Mouse (Mus musculus): ENCODE results near the gene Adamts14. TPM values are rescaled to one million over a fixed set of nuclear protein-coding genes. Genes with fewer than 3 reads are reported as not detected.

The Adamts14 gene
- 1.1 TPM in 2 replicates for polyA plus RNA-seq (2015; fragmentation: Nextera tagmentation; extraction: Ambion mirVana)

- no peaks in the 10 kb centered on the region for H3K36me3 ChIP-seq (ENCODE audit: control insufficient read depth, insufficient read depth, low read length)
- no peaks in the 10 kb centered on the region; the same call in 1 of the 2 replicates for H3K27me3 ChIP-seq (ENCODE audit: control insufficient read depth, insufficient read depth, low read length)
- DNase-seq (ENCODE audit: low spot score) (peak; percentile 49), ATAC-seq (ENCODE audit: low FRiP score, low TSS enrichment) (peak; percentile 41; the same call in 1 of the 2 replicates)
- peak within 1 kb of the TSS; percentile 76 for H3K9ac ChIP-seq (ENCODE audit: low read length)
- peaks cover 2% of the 10 kb centered on the region; the same call in 1 of the 2 replicates for H3K4me1 ChIP-seq (replicated peaks; ENCODE audit: control insufficient read depth, insufficient read depth)
- no peaks in the 10 kb centered on the region for H3K9me3 ChIP-seq (ENCODE audit: control insufficient read depth, low read length)
- H3K4me2 ChIP-seq (replicated peaks; ENCODE audit: low read depth): peak within 1 kb of the TSS; percentile 83
- peak; percentile 44; the same call in 1 of the 2 replicates for TF ChIP-seq CTCF (IDR thresholded peaks at IDR 0.05; ENCODE audit: low read depth)
- TF ChIP-seq EP300 (optimal IDR thresholded peaks at IDR 0.05): no peak
- 1% methylated on average over 53 of the region's 75 CpGs for WGBS
- H3K4me3 ChIP-seq (ENCODE audit: low read depth, low read length): peak within 1 kb of the TSS; percentile 54
- peak within 1 kb of the TSS; percentile 80 for H3K27ac ChIP-seq (replicated peaks)
Measured at GRCm38 (mm10) chr10:61273081-61273843, at the start of gene Adamts14. Gene Adamts14 (minus strand): TSS chr10:61273438.

- no peak overlapping the region for H3K4me3 ChIP-seq (ENCODE audit: low read depth, low read length)
- TF ChIP-seq EP300 (optimal IDR thresholded peaks at IDR 0.05) (no peak), CTCF (IDR thresholded peaks at IDR 0.05; ENCODE audit: low read depth) (peak; percentile 28; the same call in 1 of the 2 replicates)
- DNase-seq (ENCODE audit: low spot score) (no peak), ATAC-seq (ENCODE audit: low FRiP score, low TSS enrichment) (no peak)
- H3K9me3 ChIP-seq (ENCODE audit: control insufficient read depth, low read length): no peaks in the 10 kb centered on the region
- no peak overlapping the region for H3K4me2 ChIP-seq (replicated peaks; ENCODE audit: low read depth)
- 87% methylated on average over 3 of the region's 3 CpGs for WGBS
- no peaks in the 10 kb centered on the region; the same call in 1 of the 2 replicates for H3K36me3 ChIP-seq (ENCODE audit: control insufficient read depth, insufficient read depth, low read length)
- no peaks in the 10 kb centered on the region for H3K27me3 ChIP-seq (ENCODE audit: control insufficient read depth, insufficient read depth, low read length)
- H3K4me1 ChIP-seq (replicated peaks; ENCODE audit: control insufficient read depth, insufficient read depth): no peaks in the 10 kb centered on the region
- H3K27ac ChIP-seq (replicated peaks): no peak overlapping the region
- no peak overlapping the region for H3K9ac ChIP-seq (ENCODE audit: low read length)
Measured at GRCm38 (mm10) chr10:61318527-61318926, 45.3 kb upstream of the Adamts14 start.

- Histone ChIP-seq H3K4me2 (replicated peaks; ENCODE audit: low read depth) (no peak overlapping the region), H3K27ac (replicated peaks) (no peak overlapping the region), H3K4me1 (replicated peaks; ENCODE audit: control insufficient read depth, insufficient read depth) (no peaks in the 10 kb centered on the region), H3K9ac (ENCODE audit: low read length) (no peak overlapping the region), H3K36me3 (ENCODE audit: control insufficient read depth, insufficient read depth, low read length) (no peaks in the 10 kb centered on the region), H3K9me3 (ENCODE audit: control insufficient read depth, low read length) (no peaks in the 10 kb centered on the region), H3K4me3 (ENCODE audit: low read depth, low read length) (no peak overlapping the region), H3K27me3 (ENCODE audit: control insufficient read depth, insufficient read depth, low read length) (no peaks in the 10 kb centered on the region)
- ATAC-seq (ENCODE audit: low FRiP score, low TSS enrichment) (no peak), DNase-seq (ENCODE audit: low spot score) (no peak)
- TF ChIP-seq CTCF (IDR thresholded peaks at IDR 0.05; ENCODE audit: low read depth): no peak
- TF ChIP-seq EP300 (optimal IDR thresholded peaks at IDR 0.05): no peak
- WGBS: 76% methylated on average over 9 of the region's 9 CpGs
Measured at GRCm38 (mm10) chr10:61315324-61315880, 42.2 kb upstream of the Adamts14 start.

GRCm38 (mm10) chr10:61313750-61314149 is 40.5 kb upstream of the Adamts14 start:
- Histone ChIP-seq H3K36me3 (ENCODE audit: control insufficient read depth, insufficient read depth, low read length) (no peaks in the 10 kb centered on the region), H3K9me3 (ENCODE audit: control insufficient read depth, low read length) (no peaks in the 10 kb centered on the region), H3K4me1 (replicated peaks; ENCODE audit: control insufficient read depth, insufficient read depth) (no peaks in the 10 kb centered on the region), H3K4me2 (replicated peaks; ENCODE audit: low read depth) (no peak overlapping the region), H3K4me3 (ENCODE audit: low read depth, low read length) (no peak overlapping the region), H3K9ac (ENCODE audit: low read length) (no peak overlapping the region), H3K27me3 (ENCODE audit: control insufficient read depth, insufficient read depth, low read length) (no peaks in the 10 kb centered on the region), H3K27ac (replicated peaks) (no peak overlapping the region)
- ATAC-seq (ENCODE audit: low FRiP score, low TSS enrichment): no peak
- WGBS: 61% methylated on average over 7 of the region's 7 CpGs
- TF ChIP-seq CTCF (IDR thresholded peaks at IDR 0.05; ENCODE audit: low read depth) (no peak), EP300 (optimal IDR thresholded peaks at IDR 0.05) (no peak)
- no peak for DNase-seq (ENCODE audit: low spot score)

- H3K9ac ChIP-seq (ENCODE audit: low read length): no peak overlapping the region
- H3K36me3 ChIP-seq (ENCODE audit: control insufficient read depth, insufficient read depth, low read length): no peaks in the 10 kb centered on the region
- H3K4me2 ChIP-seq (replicated peaks; ENCODE audit: low read depth): no peak overlapping the region
- TF ChIP-seq EP300 (optimal IDR thresholded peaks at IDR 0.05) (no peak), CTCF (IDR thresholded peaks at IDR 0.05; ENCODE audit: low read depth) (no peak)
- H3K27me3 ChIP-seq (ENCODE audit: control insufficient read depth, insufficient read depth, low read length): no peaks in the 10 kb centered on the region
- peak overlapping the region; percentile 24; the same call in 1 of the 2 replicates for H3K27ac ChIP-seq (replicated peaks)
- DNase-seq (ENCODE audit: low spot score) (no peak), ATAC-seq (ENCODE audit: low FRiP score, low TSS enrichment) (peak; percentile 69)
- WGBS: 40% methylated on average over 7 of the region's 7 CpGs
- H3K4me1 ChIP-seq (replicated peaks; ENCODE audit: control insufficient read depth, insufficient read depth): no peaks in the 10 kb centered on the region
- no peak overlapping the region for H3K4me3 ChIP-seq (ENCODE audit: low read depth, low read length)
- no peaks in the 10 kb centered on the region for H3K9me3 ChIP-seq (ENCODE audit: control insufficient read depth, low read length)
Measured at GRCm38 (mm10) chr10:61312754-61313153, 39.5 kb upstream of the Adamts14 start.

GRCm38 (mm10) chr10:61312159-61312558 is 38.9 kb upstream of the Adamts14 start:
- H3K4me1 ChIP-seq (replicated peaks; ENCODE audit: control insufficient read depth, insufficient read depth): no peaks in the 10 kb centered on the region
- no peak overlapping the region for H3K4me2 ChIP-seq (replicated peaks; ENCODE audit: low read depth)
- H3K4me3 ChIP-seq (ENCODE audit: low read depth, low read length): no peak overlapping the region
- 43% methylated on average over 6 of the region's 6 CpGs for WGBS
- no peaks in the 10 kb centered on the region for H3K9me3 ChIP-seq (ENCODE audit: control insufficient read depth, low read length)
- H3K36me3 ChIP-seq (ENCODE audit: control insufficient read depth, insufficient read depth, low read length): no peaks in the 10 kb centered on the region
- DNase-seq (ENCODE audit: low spot score): no peak
- no peak overlapping the region for H3K9ac ChIP-seq (ENCODE audit: low read length)
- no peaks in the 10 kb centered on the region for H3K27me3 ChIP-seq (ENCODE audit: control insufficient read depth, insufficient read depth, low read length)
- no peak for TF ChIP-seq EP300 (optimal IDR thresholded peaks at IDR 0.05)
- no peak for TF ChIP-seq CTCF (IDR thresholded peaks at IDR 0.05; ENCODE audit: low read depth)
- peak; percentile 19; the same call in 1 of the 2 replicates for ATAC-seq (ENCODE audit: low FRiP score, low TSS enrichment)
- H3K27ac ChIP-seq (replicated peaks): peak overlapping the region; percentile 24; the same call in 1 of the 2 replicates

Data from stomach, postnatal 0 days (tissue).